Mouse (Mus musculus) 3134 (cell line): ENCODE measurements at regions not wholly inside any gene's neighbourhood (a gene's known extent, or its start where the extent isn't known, plus 50 kb on each side); places are given as distances from the start of the nearest gene placed in this dataset.
"Not testable (repeated sequence)": the region's sequence is repeated elsewhere in the genome, so short reads cannot be mapped to it uniquely, and the experiment has no call there.

Experiments
- DNase-seq: peaks from one replicate; pipeline ENCODE4 v3.0.0-alpha.2; 2011; ENCODE audit warnings: low spot score; ENCODE audit not compliant: insufficient read length; ENCODE audit errors: extremely low read depth

- DNase-seq, result no peak
Observed at GRCm38 (mm10) chr4:10296220-10296619, 578.1 kb upstream of the 2610301B20Rik start.

- no peak for DNase-seq
Observed at GRCm38 (mm10) chr4:10311886-10312285, 562.4 kb upstream of the 2610301B20Rik start.

GRCm38 (mm10) chr4:10315144-10315543, 559.2 kb upstream of the 2610301B20Rik start:
- DNase-seq, result no peak

GRCm38 (mm10) chr4:10315875-10316274, 558.4 kb upstream of the 2610301B20Rik start:
- DNase-seq, result no peak

GRCm38 (mm10) chr4:10344147-10344546, 530.2 kb upstream of the 2610301B20Rik start:
- no peak for DNase-seq

- DNase-seq, result no peak
Observed at GRCm38 (mm10) chr4:10351876-10352627, 522.2 kb upstream of the 2610301B20Rik start.

- DNase-seq, result peak; percentile 14
Observed at GRCm38 (mm10) chr4:10357572-10357971, 516.7 kb upstream of the 2610301B20Rik start.

- no peak for DNase-seq
Observed at GRCm38 (mm10) chr4:10389790-10390189, 484.5 kb upstream of the 2610301B20Rik start.

- DNase-seq, result no peak
Observed at GRCm38 (mm10) chr4:10397249-10397648, 477.0 kb upstream of the 2610301B20Rik start.

GRCm38 (mm10) chr4:10398075-10398474, 476.2 kb upstream of the 2610301B20Rik start:
- DNase-seq, result no peak

GRCm38 (mm10) chr4:10399649-10400048, 474.6 kb upstream of the 2610301B20Rik start:
- DNase-seq, result no peak

GRCm38 (mm10) chr4:10402928-10403327, 471.4 kb upstream of the 2610301B20Rik start:
- DNase-seq, result peak; percentile 21

GRCm38 (mm10) chr4:10404438-10404837, 469.9 kb upstream of the 2610301B20Rik start:
- no peak for DNase-seq

GRCm38 (mm10) chr4:10405102-10405501, 469.2 kb upstream of the 2610301B20Rik start:
- no peak for DNase-seq

GRCm38 (mm10) chr4:10414274-10414673, 460.0 kb upstream of the 2610301B20Rik start:
- no peak for DNase-seq

- DNase-seq, result no peak
Observed at GRCm38 (mm10) chr4:10421354-10421753, 452.9 kb upstream of the 2610301B20Rik start.

- no peak for DNase-seq
Observed at GRCm38 (mm10) chr4:10434438-10434837, 439.9 kb upstream of the 2610301B20Rik start.

- DNase-seq, result not testable (repeated sequence)
Observed at GRCm38 (mm10) chr4:10439921-10440320, 434.4 kb upstream of the 2610301B20Rik start.

- DNase-seq, result no peak
Observed at GRCm38 (mm10) chr4:10459603-10460002, 414.7 kb upstream of the 2610301B20Rik start.

- DNase-seq, result no peak
Observed at GRCm38 (mm10) chr4:10480936-10481335, 393.4 kb upstream of the 2610301B20Rik start.

- no peak for DNase-seq
Observed at GRCm38 (mm10) chr4:10508163-10508821, 366.0 kb upstream of the 2610301B20Rik start.

- DNase-seq, result no peak
Observed at GRCm38 (mm10) chr4:10510013-10510412, 364.3 kb upstream of the 2610301B20Rik start.
